20 mouse cellular contexts compared by ENCODE assay signal in genomic region chr19:7552301-7552673, GRCm38 (mm10). TPM values are rescaled to one million over a fixed set of nuclear protein-coding genes. Genes with fewer than 3 reads are reported as not detected.
DNase-seq lines count a peak whose midpoint lies in the region; ATAC-seq and TF ChIP-seq lines count a peak whose summit lies in the region.
"Had no signal": no experiment of that assay in that cellular context is flagged by ENCODE, and none has a peak within 500 bp of the region (broad histone marks: within the 10 kb centered on the region; RNA-seq: fewer than 3 reads in every experiment).

No protein-coding gene starts in this region.

- no peak overlapping the region for H3K9ac ChIP-seq in heart, embryonic 12.5 days
- H3K9ac ChIP-seq in liver, postnatal 0 days (replicated peaks), result 0 out of 2 replicates have a peak overlapping the region, but pooled peaks have one; percentile 26
- H3K9ac ChIP-seq: limb, embryonic 12.5 days had no signal

- H3K27ac ChIP-seq in heart, embryonic 12.5 days (ENCODE audit: poor library complexity, severe bottlenecking), result peak overlapping the region; percentile 75
- H3K27ac ChIP-seq in liver, postnatal 0 days (ENCODE audit: low read depth), result peak overlapping the region; percentile 64
- H3K27ac ChIP-seq: embryonic facial prominence, embryonic 10.5 days; forebrain, embryonic 10.5 days; limb, embryonic 12.5 days; midbrain, embryonic 10.5 days had no signal

- H3K4me1 ChIP-seq in heart, embryonic 12.5 days (replicated peaks), result peaks cover 34% of the 10 kb centered on the region
- H3K4me1 ChIP-seq in megakaryocyte, embryonic 14.5 days, result peaks cover 59% of the 10 kb centered on the region
- H3K4me1 ChIP-seq in liver, postnatal 0 days (ENCODE audit: insufficient read depth), result peaks cover 14% of the 10 kb centered on the region

- DNase-seq in heart, postnatal 25 days (ENCODE audit: low spot score), result no peak
- DNase-seq in liver, postnatal 0 days, result no peak
- no peak for DNase-seq in right cerebral cortex, postnatal 14 days
- DNase-seq in embryo, embryonic 9.5 days (ENCODE audit: extremely low spot score), result no peak
- DNase-seq: adrenal gland, adult 2 months; cerebellum, adult 9-10 months; gastrocnemius, postnatal 36 days; kidney, adult 2 months; kidney, postnatal 4 days; right cerebral cortex, adult 18-20 months; thymus, postnatal 25 days had no signal

- H3K27me3 ChIP-seq in heart, embryonic 12.5 days (replicated peaks), result no peaks in the 10 kb centered on the region
- no peaks in the 10 kb centered on the region for H3K27me3 ChIP-seq in megakaryocyte, embryonic 14.5 days (replicated peaks)
- no peaks in the 10 kb centered on the region for H3K27me3 ChIP-seq in liver, postnatal 0 days (ENCODE audit: insufficient read depth, low read length)
- H3K27me3 ChIP-seq: limb, embryonic 12.5 days had no signal

- TF ChIP-seq CTCF in liver, postnatal 0 days (IDR thresholded peaks at IDR 0.05; ENCODE audit: low read depth), result no peak

- H3K4me2 ChIP-seq in heart, embryonic 12.5 days, result peak overlapping the region; percentile 7; the same call in 1 of the 2 replicates
- H3K4me2 ChIP-seq in liver, postnatal 0 days (ENCODE audit: low read depth, low read length), result peak overlapping the region; percentile 42; the same call in 1 of the 2 replicates
- H3K4me2 ChIP-seq: limb, embryonic 12.5 days had no signal

- WGBS in heart, embryonic 12.5 days, result 19% methylated on average over 2 of the region's 2 CpGs
- 46% methylated on average over 2 of the region's 2 CpGs for WGBS in liver, postnatal 0 days (ENCODE audit: insufficient replicate concordance)

- intact Hi-C loops in heart, postnatal 25 days (cut with DNase I), result no loop called here

- no peak for TF ChIP-seq EP300 in liver, postnatal 0 days (IDR thresholded peaks at IDR 0.05; ENCODE audit: low read depth)

- peak; percentile 40; the same call in 1 of the 2 replicates for ATAC-seq in heart, embryonic 12.5 days (ENCODE audit: insufficient number of reproducible peaks, low FRiP score)
- no peak for ATAC-seq in megakaryocyte, adult 5-6 weeks (ENCODE audit: poor library complexity, severe bottlenecking)
- peak; percentile 46 for ATAC-seq in erythroid progenitor cell, adult 5-6 weeks (replicated peaks; ENCODE audit: low FRiP score, poor library complexity, severe bottlenecking)
- peak; percentile 40 for ATAC-seq in liver, postnatal 0 days
- ATAC-seq: hindbrain, embryonic 16.5 days had no signal

- no peaks in the 10 kb centered on the region for H3K9me3 ChIP-seq in heart, embryonic 12.5 days (replicated peaks)
- H3K9me3 ChIP-seq in megakaryocyte, embryonic 14.5 days, result no peaks in the 10 kb centered on the region
- no peaks in the 10 kb centered on the region for H3K9me3 ChIP-seq in liver, postnatal 0 days (ENCODE audit: low read length)
- H3K9me3 ChIP-seq: embryonic facial prominence, embryonic 10.5 days; forebrain, embryonic 10.5 days; limb, embryonic 12.5 days; midbrain, embryonic 10.5 days had no signal

- no peak overlapping the region for H3K4me3 ChIP-seq in heart, embryonic 12.5 days
- H3K4me3 ChIP-seq in megakaryocyte, embryonic 14.5 days (replicated peaks), result peak overlapping the region; percentile 16
- H3K4me3 ChIP-seq in liver, postnatal 0 days (ENCODE audit: low read depth, low read length), result no peak overlapping the region
- H3K4me3 ChIP-seq: embryonic facial prominence, embryonic 10.5 days; forebrain, embryonic 10.5 days; limb, embryonic 12.5 days; midbrain, embryonic 10.5 days had no signal

- no peaks in the 10 kb centered on the region for H3K36me3 ChIP-seq in heart, embryonic 12.5 days
- H3K36me3 ChIP-seq in megakaryocyte, embryonic 14.5 days (replicated peaks; ENCODE audit: low read length), result no peaks in the 10 kb centered on the region
- H3K36me3 ChIP-seq in liver, postnatal 0 days (replicated peaks; ENCODE audit: insufficient read depth, low read length), result no peaks in the 10 kb centered on the region
- H3K36me3 ChIP-seq: embryonic facial prominence, embryonic 10.5 days; forebrain, embryonic 10.5 days; limb, embryonic 12.5 days; midbrain, embryonic 10.5 days had no signal

RNA-seq across cellular contexts. Expression of gene Pla2g16, which starts 5.0 kb away (rescaled TPM):
- polyA plus RNA-seq in heart, embryonic 12.5 days (2016; fragmentation: Nextera tagmentation; extraction: Ambion mirVana), result 51.8 and 53.1 TPM in 2 replicates
- 100 to 1,000 TPM; 122 TPM for total RNA-seq in heart, postnatal 25 days (2021)
- polyA plus RNA-seq in megakaryocyte, embryonic 14.5 days (2012; ENCODE audit: insufficient read depth, low replicate concordance), result 2.8 and 11.1 TPM in 2 replicates
- total RNA-seq in megakaryocyte, adult 5-6 weeks (2015), result 4.7 and 4.9 TPM in 2 replicates
- 4.8 and 5.1 TPM in 2 replicates for total RNA-seq in megakaryocyte, adult 5-6 weeks (2017)
- 46.5 and 56.6 TPM in 2 replicates for total RNA-seq in erythroid progenitor cell, adult 5-6 weeks (2015; ENCODE audit: low replicate concordance)
- total RNA-seq in erythroid progenitor cell, adult 5-6 weeks (2017; ENCODE audit: low replicate concordance), result 45.8 and 73.4 TPM in 2 replicates
- 16.0 and 18.0 TPM in 2 replicates for polyA plus RNA-seq in liver, postnatal 0 days (2015; fragmentation: Nextera tagmentation; extraction: Ambion mirVana)

RNA-seq across cellular contexts. Expression of gene Lgals12, which starts 54.7 kb away (rescaled TPM):
- polyA plus RNA-seq in heart, embryonic 12.5 days (2016; fragmentation: Nextera tagmentation; extraction: Ambion mirVana), result 0.06 and 0.23 TPM in 2 replicates
- under 1 TPM; 0.31 to 0.92 TPM for total RNA-seq in heart, postnatal 25 days (2021)
- polyA plus RNA-seq in megakaryocyte, embryonic 14.5 days (2012; ENCODE audit: insufficient read depth, low replicate concordance), result not detected in 2 replicates
- total RNA-seq in megakaryocyte, adult 5-6 weeks (2015), result not detected in 2 replicates
- total RNA-seq in megakaryocyte, adult 5-6 weeks (2017), result not detected in 2 replicates
- total RNA-seq in erythroid progenitor cell, adult 5-6 weeks (2015; ENCODE audit: low replicate concordance), result not detected in 2 replicates
- total RNA-seq in erythroid progenitor cell, adult 5-6 weeks (2017; ENCODE audit: low replicate concordance), result not detected in 2 replicates
- not detected in 2 replicates for polyA plus RNA-seq in liver, postnatal 0 days (2015; fragmentation: Nextera tagmentation; extraction: Ambion mirVana)
- polyA plus RNA-seq: midbrain, embryonic 10.5 days had no signal

RNA-seq across cellular contexts. Expression of gene Atl3, which starts 58.4 kb away (rescaled TPM):
- 10.3 and 11.7 TPM in 2 replicates for polyA plus RNA-seq in heart, embryonic 12.5 days (2016; fragmentation: Nextera tagmentation; extraction: Ambion mirVana)
- total RNA-seq in heart, postnatal 25 days (2021), result 10 to 100 TPM; 15.5 to 19.2 TPM
- 0.28 and 1.6 TPM in 2 replicates for polyA plus RNA-seq in megakaryocyte, embryonic 14.5 days (2012; ENCODE audit: insufficient read depth, low replicate concordance)
- 31.3 and 34.7 TPM in 2 replicates for total RNA-seq in megakaryocyte, adult 5-6 weeks (2015)
- total RNA-seq in megakaryocyte, adult 5-6 weeks (2017), result 42.8 and 45.8 TPM in 2 replicates
- total RNA-seq in erythroid progenitor cell, adult 5-6 weeks (2015; ENCODE audit: low replicate concordance), result 36.8 and 46.9 TPM in 2 replicates
- 49.4 and 53.0 TPM in 2 replicates for total RNA-seq in erythroid progenitor cell, adult 5-6 weeks (2017; ENCODE audit: low replicate concordance)
- polyA plus RNA-seq in liver, postnatal 0 days (2015; fragmentation: Nextera tagmentation; extraction: Ambion mirVana), result 7.2 and 7.7 TPM in 2 replicates

Comparison
In these comparisons a context has a peak if more than half of its experiments do, and no peak if none do; other contexts are left out.
1. RNA of gene Pla2g16, which starts 5.0 kb away (total RNA-seq): 122 TPM in heart, postnatal 25 days and 45.8 to 73.4 TPM in erythroid progenitor cell, adult 5-6 weeks; 4.7 to 5.1 TPM in megakaryocyte, adult 5-6 weeks; every median in the first group is over 4 times any median in the second.